Comparison of ENCODE assay signal across 10 mouse cellular contexts in the genomic region with DNA sequence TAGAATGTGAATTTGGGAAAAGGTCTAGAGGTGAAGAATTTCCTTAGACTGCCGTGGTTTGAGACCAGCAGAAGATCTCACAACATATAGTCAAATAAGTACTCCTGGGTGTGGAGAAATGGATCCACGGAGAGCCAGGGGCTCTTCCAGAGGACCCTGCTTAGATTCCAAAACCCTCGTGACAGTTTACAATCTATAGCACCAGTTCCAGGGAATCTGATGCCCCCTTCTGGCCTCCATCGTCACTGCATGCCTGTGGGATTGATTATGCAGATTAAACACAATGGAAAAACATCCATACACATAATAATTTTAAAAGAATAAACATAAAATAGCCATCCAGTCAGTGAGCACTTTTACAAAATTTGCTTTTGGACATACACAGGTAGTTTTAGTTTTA. TPM values are rescaled to one million over a fixed set of nuclear protein-coding genes. Genes with fewer than 3 reads are reported as not detected.
DNase-seq lines count a peak whose midpoint lies in the region; ATAC-seq and TF ChIP-seq lines count a peak whose summit lies in the region.
"Had no signal": no experiment of that assay in that cellular context is flagged by ENCODE, and none has a peak within 500 bp of the region (broad histone marks: within the 10 kb centered on the region; RNA-seq: fewer than 3 reads in every experiment).

No protein-coding gene starts in this region.

- no peak overlapping the region for H3K4me3 ChIP-seq in hindbrain, postnatal 0 days (ENCODE audit: low read length)

- peaks cover 13% of the 10 kb centered on the region; the same call in 1 of the 2 replicates for H3K36me3 ChIP-seq in hindbrain, postnatal 0 days (ENCODE audit: insufficient read depth, low read length)

- no peak overlapping the region for H3K9ac ChIP-seq in hindbrain, postnatal 0 days (replicated peaks; ENCODE audit: low read length)

- TF ChIP-seq CTCF in hindbrain, postnatal 0 days (IDR thresholded peaks at IDR 0.05; ENCODE audit: low read depth): peak; percentile 66

- no peaks in the 10 kb centered on the region for H3K27me3 ChIP-seq in hindbrain, postnatal 0 days (ENCODE audit: insufficient read depth, low read length)

- no peak overlapping the region for H3K4me2 ChIP-seq in hindbrain, postnatal 0 days (ENCODE audit: low read depth, low read length)

- ATAC-seq in hindbrain, postnatal 0 days: no peak

- no peaks in the 10 kb centered on the region for H3K9me3 ChIP-seq in hindbrain, postnatal 0 days (ENCODE audit: low read length)

- H3K4me1 ChIP-seq in hindbrain, postnatal 0 days (ENCODE audit: insufficient read depth, low read length): no peaks in the 10 kb centered on the region

- DNase-seq in left cerebral cortex, adult 18-20 months (ENCODE audit: low spot score in 2 of 2): peak; percentile 63 to 69
- DNase-seq in left cerebral cortex, adult 11 months (ENCODE audit: low spot score): no peak
- DNase-seq in adrenal gland, adult 18-20 months (ENCODE audit: low spot score in 2 of 2): peak; percentile 51 to 58
- peak; percentile 49 for DNase-seq in cerebellum, adult 9-11 months
- DNase-seq in hindbrain, postnatal 0 days (ENCODE audit: low spot score): peak; percentile 51
- DNase-seq in lung, postnatal 25 days (ENCODE audit: low spot score): peak; percentile 27
- DNase-seq in spleen, adult 18-20 months: no peak

- no peak overlapping the region for H3K27ac ChIP-seq in hindbrain, postnatal 0 days

- WGBS in hindbrain, postnatal 0 days: 29% methylated on average over 4 of the region's 4 CpGs

RNA-seq across cellular contexts. Expression of a gene that starts 58.3 kb away (rescaled TPM):
- total RNA-seq in left cerebral cortex, adult 18-20 months (2021): not detected
- total RNA-seq in adrenal gland, adult 18-20 months (2021): not detected
- 0.16 and 1.7 TPM in 2 replicates for total RNA-seq in hindbrain, postnatal 0 days (2014; rRNA removed)
- 0.15 and 0.26 TPM in 2 replicates for polyA plus RNA-seq in hindbrain, postnatal 0 days (2015; fragmentation: Nextera tagmentation; extraction: Ambion mirVana)
- polyA plus RNA-seq: heart, embryonic 14.5 days; lung, embryonic 16.5 days; stomach, embryonic 14.5 days had no signal

Comparison
In these comparisons a context has a peak if more than half of its experiments do, and no peak if none do; other contexts are left out.
1. DNase-seq: peak in left cerebral cortex, adult 18-20 months (2 of 2), adrenal gland, adult 18-20 months (2 of 2), cerebellum, adult 9-11 months (single experiment), hindbrain, postnatal 0 days (single experiment) and lung, postnatal 25 days (single experiment); none in left cerebral cortex, adult 11 months (single experiment) and spleen, adult 18-20 months (0 of 2).